Mouse (Mus musculus) liver, embryonic 12.5 days (tissue): ENCODE measurements around the gene Ubr4. TPM values are rescaled to one million over a fixed set of nuclear protein-coding genes. Genes with fewer than 3 reads are reported as not detected.
A peak's percentile ranks its signal among the peaks of the same experiment; 100 is the strongest.
"Not testable (repeated sequence)": the region's sequence is repeated elsewhere in the genome, so short reads cannot be mapped to it uniquely, and the experiment has no call there.

Experiments used
- ATAC-seq: fragments of 200-750 bp; cut with Nextera tagmentation; 2 replicates; pipeline ENCODE4 v1.8.0; 2017; ENCODE audit warnings: moderate number of reproducible peaks, mild to moderate bottlenecking, moderate library complexity
- H3K27ac ChIP-seq: fragments of 300-500 bp; sonication (generic); 2 replicates; pipeline ENCODE4 v1.5.1; 2016; ENCODE audit warnings: mild to moderate bottlenecking
- H3K27me3 ChIP-seq: fragments of 300-500 bp; sonication (generic); replicated peaks from 2 replicates; pipeline ENCODE4 v1.6.1; 2016; ENCODE audit warnings: mild to moderate bottlenecking, moderate library complexity
- H3K36me3 ChIP-seq: fragments of 300-500 bp; sonication (generic); 2 replicates; pipeline ENCODE4 v1.6.1; 2016; ENCODE audit warnings: mild to moderate bottlenecking, moderate library complexity
- H3K4me1 ChIP-seq: fragments of 300-500 bp; sonication (generic); 2 replicates; pipeline ENCODE4 v1.6.1; 2016
- H3K4me2 ChIP-seq: fragments of 300-500 bp; sonication (generic); 2 replicates; pipeline ENCODE4 v1.6.1; 2016; ENCODE audit warnings: mild to moderate bottlenecking, moderate library complexity
- H3K4me3 ChIP-seq: fragments of 300-500 bp; sonication (generic); 2 replicates; pipeline ENCODE4 v1.5.1; 2016; ENCODE audit warnings: mild to moderate bottlenecking, moderate library complexity
- H3K9ac ChIP-seq: fragments of 300-500 bp; sonication (generic); 2 replicates; pipeline ENCODE4 v1.6.1; 2016; ENCODE audit warnings: mild to moderate bottlenecking, moderate library complexity
- H3K9me3 ChIP-seq: fragments of 300-500 bp; sonication (generic); replicated peaks from 2 replicates; pipeline ENCODE4 v1.6.1; 2016; ENCODE audit warnings: mild to moderate bottlenecking, moderate library complexity
- WGBS: fragments of 180-500 bp; shearing (Covaris S2); methylation state at CpG from one replicate; pipeline ENCODE4 v1.1.7; 2016; ENCODE audit not compliant: insufficient replicate concordance; 5-methylcytosine and 5-hydroxymethylcytosine counted together
- microRNA-seq: library from miRNA; unstranded; fragments of <30 nt; microRNA quantifications from one replicate; pipeline ENCODE4, GENCODE M21; 2017
- polyA plus RNA-seq: library from polyadenylated mRNA; unstranded; fragments of >200 nt; fragmentation: Nextera tagmentation; extraction: Ambion mirVana; gene quantifications from 2 replicates; pipeline ENCODE4 v1.2.1, GENCODE M21; 2016

Gene Ubr4
- polyA plus RNA-seq, 1 experiment from 2014 or later, result 54.7 TPM

DNA sequence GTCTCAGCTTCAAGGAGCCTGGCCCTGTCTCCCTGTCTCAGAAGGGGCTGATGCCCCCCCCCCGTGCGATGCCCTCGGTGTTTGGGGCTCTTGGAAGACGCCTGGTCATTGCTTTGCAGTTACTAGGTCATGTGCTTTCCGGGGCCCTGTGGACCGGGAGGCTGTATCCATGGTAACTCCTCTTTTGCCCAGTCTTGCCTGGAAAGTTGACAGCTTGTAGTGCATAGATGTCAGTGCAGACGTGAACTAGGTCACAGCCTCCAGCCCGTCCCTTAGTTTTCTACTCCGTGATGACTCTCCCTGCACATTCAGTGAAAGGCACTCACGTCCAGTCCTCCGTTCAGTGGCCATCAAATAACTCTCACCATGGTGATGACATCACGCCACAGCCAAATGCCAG, 174.1 kb downstream of the Ubr4 start:
- H3K4me2 ChIP-seq, result no peak overlapping the region
- no peak overlapping the region for H3K27ac ChIP-seq
- no peaks in the 10 kb centered on the region; the same call in 1 of the 2 replicates for H3K27me3 ChIP-seq
- H3K9ac ChIP-seq, result no peak overlapping the region
- H3K4me3 ChIP-seq, result no peak overlapping the region
- no peak for ATAC-seq
- no peaks in the 10 kb centered on the region for H3K9me3 ChIP-seq
- 63% methylated on average over 12 of the region's 12 CpGs for WGBS
- no peaks in the 10 kb centered on the region for H3K4me1 ChIP-seq
- no peaks in the 10 kb centered on the region for H3K36me3 ChIP-seq

GRCm38 (mm10) chr4:139530248-139530647, 177.8 kb downstream of the Ubr4 start, which contains the start of gene Iffo2:
Gene Iffo2, plus strand, starts transcription at chr4:139530548.
- not testable (repeated sequence) for H3K9me3 ChIP-seq, H3K9ac ChIP-seq, H3K4me1 ChIP-seq, H3K27ac ChIP-seq, ATAC-seq, H3K36me3 ChIP-seq, H3K27me3 ChIP-seq, H3K4me2 ChIP-seq, H3K4me3 ChIP-seq
- WGBS, result 69% methylated on average over 5 of the region's 5 CpGs

DNA sequence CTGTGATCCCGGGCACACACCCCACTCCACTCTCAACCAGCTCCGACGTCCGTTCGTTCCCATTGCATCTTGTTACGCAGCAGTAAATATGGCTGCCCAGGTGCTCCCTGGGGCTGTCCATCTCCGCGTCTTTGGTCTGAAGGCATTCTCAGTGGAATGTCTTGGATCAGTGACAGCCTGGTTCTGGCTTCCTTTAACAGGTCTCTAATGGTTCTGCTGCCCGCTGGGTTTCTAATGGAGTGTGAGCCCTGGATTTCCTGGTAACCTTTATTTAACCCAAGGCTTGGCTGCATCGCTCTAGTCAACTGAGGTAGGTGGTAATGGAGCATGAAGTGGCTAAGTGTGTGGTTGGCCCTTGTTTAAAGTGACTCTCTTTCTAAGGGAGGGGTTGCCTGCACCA, 179.7 kb downstream of the Ubr4 start:
- 73% methylated on average over 10 of the region's 10 CpGs for WGBS
- Histone ChIP-seq H3K27me3 (peaks cover 5% of the 10 kb centered on the region; the same call in 1 of the 2 replicates), H3K4me3 (no peak overlapping the region), H3K9ac (no peak overlapping the region), H3K9me3 (no peaks in the 10 kb centered on the region), H3K27ac (no peak overlapping the region), H3K4me2 (no peak overlapping the region), H3K4me1 (peaks cover 3% of the 10 kb centered on the region; the same call in 1 of the 2 replicates), H3K36me3 (no peaks in the 10 kb centered on the region)
- ATAC-seq, result no peak

DNA sequence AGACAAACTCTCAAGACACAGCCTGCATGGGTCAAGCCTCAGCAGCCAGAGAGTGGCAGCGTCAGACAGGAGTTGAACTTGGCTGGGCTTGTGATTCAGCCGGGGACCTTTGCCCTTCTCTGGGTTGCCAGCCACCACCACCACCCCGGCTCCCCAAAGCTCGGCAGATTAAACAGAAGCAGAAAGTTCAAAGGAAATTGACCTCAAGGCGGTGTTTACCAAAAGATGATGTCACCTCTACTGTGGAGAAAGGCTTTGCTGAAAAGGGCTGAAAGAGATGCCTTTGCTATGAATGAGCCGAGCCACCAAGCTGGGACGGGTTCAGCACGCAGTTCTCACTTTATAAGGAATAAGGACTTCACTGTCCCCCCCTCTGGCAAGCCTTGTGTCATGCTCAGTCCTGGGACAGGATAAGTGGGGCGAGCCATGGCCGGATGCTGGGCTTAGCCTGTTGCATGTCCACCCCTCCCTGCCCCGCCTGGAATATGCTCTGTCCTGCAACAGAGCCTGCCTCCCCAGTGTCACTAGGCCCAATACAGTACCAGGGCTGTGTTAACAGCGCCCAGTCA, 182.8 kb downstream of the Ubr4 start:
- Histone ChIP-seq H3K4me1 (peaks cover 3% of the 10 kb centered on the region; the same call in 1 of the 2 replicates), H3K27ac (peak overlapping the region; percentile 70), H3K9ac (no peak overlapping the region), H3K9me3 (no peaks in the 10 kb centered on the region), H3K36me3 (no peaks in the 10 kb centered on the region), H3K4me2 (no peak overlapping the region), H3K27me3 (peaks cover 5% of the 10 kb centered on the region; the same call in 1 of the 2 replicates), H3K4me3 (no peak overlapping the region)
- ATAC-seq, result peak; percentile 65
- WGBS, result 38% methylated on average over 12 of the region's 12 CpGs

DNA sequence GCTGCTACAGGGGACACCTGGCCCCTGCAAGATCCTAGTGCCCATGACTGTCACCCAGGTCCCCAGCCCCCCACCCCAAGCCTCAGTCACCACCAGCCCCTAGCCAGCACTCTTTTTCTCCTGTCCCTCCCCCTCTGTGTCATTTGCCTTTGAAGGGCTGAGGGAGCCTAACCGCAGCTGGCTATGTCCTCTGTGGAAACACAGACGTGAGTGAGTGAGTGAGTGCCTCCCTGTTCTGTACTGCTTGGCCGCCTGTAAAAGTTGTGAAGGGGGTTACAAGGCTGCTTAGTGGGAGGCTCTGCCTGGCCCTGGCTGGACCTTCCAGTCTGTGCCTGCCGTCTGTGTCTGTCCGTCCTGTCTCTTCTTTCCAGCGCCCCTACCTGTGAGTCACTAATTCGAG, 183.3 kb downstream of the Ubr4 start:
- Histone ChIP-seq H3K27ac (peak overlapping the region; percentile 70), H3K4me3 (no peak overlapping the region), H3K9me3 (no peaks in the 10 kb centered on the region), H3K27me3 (peaks cover 5% of the 10 kb centered on the region; the same call in 1 of the 2 replicates), H3K36me3 (no peaks in the 10 kb centered on the region), H3K9ac (no peak overlapping the region), H3K4me2 (no peak overlapping the region), H3K4me1 (peaks cover 3% of the 10 kb centered on the region; the same call in 1 of the 2 replicates)
- 58% methylated on average over 7 of the region's 7 CpGs for WGBS
- ATAC-seq, result no peak; the same call in 1 of the 2 replicates

DNA sequence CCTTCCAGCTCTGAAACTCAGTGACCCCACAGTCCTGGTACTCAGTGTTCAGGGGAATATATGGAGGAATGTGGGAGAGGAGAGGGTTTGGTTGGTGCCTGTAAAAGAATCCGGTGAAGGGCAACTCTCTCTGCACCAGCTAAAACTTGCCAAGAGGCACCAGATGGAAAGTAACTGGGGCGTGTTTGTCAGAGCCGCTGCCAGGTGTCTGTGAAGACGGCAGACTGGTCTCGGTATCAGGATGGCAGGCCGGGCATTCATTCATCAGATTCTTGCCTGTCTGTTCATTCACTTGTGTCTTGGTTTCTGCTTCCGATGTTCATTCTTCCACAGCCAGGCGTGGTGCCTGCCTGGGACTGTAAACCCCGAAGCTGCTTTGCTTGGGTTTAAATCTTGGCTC, 184.3 kb downstream of the Ubr4 start:
- no peak overlapping the region for H3K27ac ChIP-seq
- H3K9ac ChIP-seq, result no peak overlapping the region
- 70% methylated on average over 9 of the region's 9 CpGs for WGBS
- H3K4me1 ChIP-seq, result peaks cover 3% of the 10 kb centered on the region; the same call in 1 of the 2 replicates
- no peak for ATAC-seq
- no peaks in the 10 kb centered on the region for H3K36me3 ChIP-seq
- no peak overlapping the region for H3K4me2 ChIP-seq
- no peak overlapping the region for H3K4me3 ChIP-seq
- no peaks in the 10 kb centered on the region for H3K9me3 ChIP-seq
- peaks cover 5% of the 10 kb centered on the region; the same call in 1 of the 2 replicates for H3K27me3 ChIP-seq

Small RNA genes lying within 50 kb of the gene (microRNA-seq; reads per million reads assigned to microRNA genes)
- gene Gm24245 (3.9 reads per million, percentile 5 among the genes with 10 or more reads in this experiment), gene Gm25732 (1.4 reads per million)

Other genes starting within 250 kb of the Ubr4 start
- gene Minos1, start 221.5 kb upstream of the Ubr4 start, polyA plus RNA-seq, result 401 and 406 TPM in 2 replicates
- 208 and 209 TPM in 2 replicates for gene Capzb, start 159.7 kb upstream of the Ubr4 start, polyA plus RNA-seq
- gene Pqlc2, start 41.9 kb upstream of the Ubr4 start, polyA plus RNA-seq, result 9.4 and 9.5 TPM in 2 replicates
- gene Akr7a5, start 41.9 kb upstream of the Ubr4 start, polyA plus RNA-seq, result 43.4 and 44.0 TPM in 2 replicates
- 166 and 184 TPM in 2 replicates for gene Mrto4, start within 50 bp of the Ubr4 start, polyA plus RNA-seq
- 27.1 and 27.8 TPM in 2 replicates for gene Emc1, start within 50 bp of the Ubr4 start, polyA plus RNA-seq
- 1.8 and 2.3 TPM in 2 replicates for gene Iffo2, start 177.9 kb downstream of the Ubr4 start, polyA plus RNA-seq